Mouse (Mus musculus) hindbrain, embryonic 12.5 days (tissue): Measurements from ENCODE around the gene C2cd2. TPM values are rescaled to one million over a fixed set of nuclear protein-coding genes. Genes with fewer than 3 reads are reported as not detected.

Experiments
- ATAC-seq: fragments of 200-750 bp; cut with Nextera tagmentation; 2 replicates; pipeline ENCODE4 v1.8.0; 2017; ENCODE audit warnings: moderate TSS enrichment; ENCODE audit not compliant: low FRiP score
- H3K27ac ChIP-seq: fragments of 300-500 bp; sonication (generic); 2 replicates; pipeline ENCODE4 v1.5.1; 2016; ENCODE audit warnings: mild to moderate bottlenecking
- H3K27me3 ChIP-seq: fragments of 300-500 bp; sonication (generic); 2 replicates; pipeline ENCODE4 v1.6.1; 2016; ENCODE audit warnings: mild to moderate bottlenecking
- H3K36me3 ChIP-seq: fragments of 300-500 bp; sonication (generic); 2 replicates; pipeline ENCODE4 v1.6.1; 2016; ENCODE audit warnings: mild to moderate bottlenecking
- H3K4me1 ChIP-seq: fragments of 300-500 bp; sonication (generic); 2 replicates; pipeline ENCODE4 v1.6.1; 2016
- H3K4me2 ChIP-seq: fragments of 300-500 bp; sonication (generic); replicated peaks from 2 replicates; pipeline ENCODE4 v1.6.1; 2016; ENCODE audit warnings: mild to moderate bottlenecking
- H3K4me3 ChIP-seq: fragments of 300-500 bp; sonication (generic); 2 replicates; pipeline ENCODE4 v1.5.1; 2016; ENCODE audit warnings: mild to moderate bottlenecking
- H3K9ac ChIP-seq: fragments of 300-500 bp; sonication (generic); 2 replicates; pipeline ENCODE4 v1.6.1; 2016; ENCODE audit warnings: mild to moderate bottlenecking, moderate library complexity
- H3K9me3 ChIP-seq: fragments of 300-500 bp; sonication (generic); replicated peaks from 2 replicates; pipeline ENCODE4 v1.6.1; 2016; ENCODE audit warnings: mild to moderate bottlenecking
- WGBS: fragments of 180-500 bp; shearing (Covaris S2); methylation state at CpG from one replicate; pipeline ENCODE4 v1.1.7; 2016; 5-methylcytosine and 5-hydroxymethylcytosine counted together
- polyA plus RNA-seq: library from polyadenylated mRNA; unstranded; fragments of >200 nt; fragmentation: Nextera tagmentation; extraction: Ambion mirVana; gene quantifications from 2 replicates; pipeline ENCODE4 v1.2.1, GENCODE M21; 2016

Gene C2cd2
- polyA plus RNA-seq, 1 experiment from 2014 or later, result 20.4 TPM

- WGBS, result 87% methylated on average over 6 of the region's 6 CpGs
Measured at GRCm38 (mm10) chr16:97907496-97907895, 54.9 kb downstream of the C2cd2 start.

GRCm38 (mm10) chr16:97906337-97906736 lies 56.1 kb downstream of the C2cd2 start:
- Histone ChIP-seq H3K27ac (no peak overlapping the region), H3K36me3 (no peaks in the 10 kb centered on the region), H3K4me3 (no peak overlapping the region), H3K4me2 (no peak overlapping the region), H3K9ac (no peak overlapping the region), H3K9me3 (no peaks in the 10 kb centered on the region), H3K4me1 (no peaks in the 10 kb centered on the region), H3K27me3 (no peaks in the 10 kb centered on the region)
- ATAC-seq, result no peak

More at GRCm38 (mm10) chr16:97907496-97907895, 54.9 kb downstream of the C2cd2 start:
- no peak overlapping the region for H3K4me3 ChIP-seq
- H3K4me1 ChIP-seq, result no peaks in the 10 kb centered on the region
- no peaks in the 10 kb centered on the region for H3K9me3 ChIP-seq
- no peak for ATAC-seq
- H3K4me2 ChIP-seq, result no peak overlapping the region
- H3K27me3 ChIP-seq, result no peaks in the 10 kb centered on the region
- no peak overlapping the region for H3K27ac ChIP-seq
- no peaks in the 10 kb centered on the region for H3K36me3 ChIP-seq
- H3K9ac ChIP-seq, result no peak overlapping the region

- H3K36me3 ChIP-seq, result no peaks in the 10 kb centered on the region
- no peak for ATAC-seq
- WGBS, result 84% methylated on average over 2 of the region's 2 CpGs
- H3K9ac ChIP-seq, result no peak overlapping the region
- H3K27me3 ChIP-seq, result no peaks in the 10 kb centered on the region
- no peaks in the 10 kb centered on the region for H3K4me1 ChIP-seq
- no peak overlapping the region for H3K27ac ChIP-seq
- no peak overlapping the region for H3K4me3 ChIP-seq
- H3K9me3 ChIP-seq, result no peaks in the 10 kb centered on the region
- no peak overlapping the region for H3K4me2 ChIP-seq
Measured at GRCm38 (mm10) chr16:97905449-97905991, 56.9 kb downstream of the C2cd2 start.

GRCm38 (mm10) chr16:97904035-97904434 lies 58.4 kb downstream of the C2cd2 start:
- no peak overlapping the region for H3K27ac ChIP-seq
- H3K36me3 ChIP-seq, result no peaks in the 10 kb centered on the region
- H3K4me1 ChIP-seq, result no peaks in the 10 kb centered on the region
- no peak for ATAC-seq
- H3K4me3 ChIP-seq, result no peak overlapping the region
- H3K9me3 ChIP-seq, result no peaks in the 10 kb centered on the region
- no peak overlapping the region for H3K9ac ChIP-seq
- no peaks in the 10 kb centered on the region for H3K27me3 ChIP-seq
- H3K4me2 ChIP-seq, result no peak overlapping the region
- WGBS, result 86% methylated on average over 3 of the region's 3 CpGs

GRCm38 (mm10) chr16:97897346-97898024 lies 64.9 kb downstream of the C2cd2 start:
- ATAC-seq, result no peak
- H3K4me3 ChIP-seq, result no peak overlapping the region
- H3K9ac ChIP-seq, result no peak overlapping the region
- WGBS, result 74% methylated on average over 5 of the region's 5 CpGs
- no peak overlapping the region for H3K4me2 ChIP-seq
- peaks cover 3% of the 10 kb centered on the region; the same call in 1 of the 2 replicates for H3K4me1 ChIP-seq
- no peaks in the 10 kb centered on the region for H3K36me3 ChIP-seq
- H3K27ac ChIP-seq, result no peak overlapping the region
- no peaks in the 10 kb centered on the region for H3K27me3 ChIP-seq
- H3K9me3 ChIP-seq, result no peaks in the 10 kb centered on the region

GRCm38 (mm10) chr16:97887762-97888161 lies 74.6 kb downstream of the C2cd2 start:
- H3K36me3 ChIP-seq, result no peaks in the 10 kb centered on the region
- ATAC-seq, result no peak
- H3K27me3 ChIP-seq, result no peaks in the 10 kb centered on the region
- no peak overlapping the region for H3K27ac ChIP-seq
- H3K4me1 ChIP-seq, result no peaks in the 10 kb centered on the region
- H3K9me3 ChIP-seq, result no peaks in the 10 kb centered on the region
- no peak overlapping the region for H3K4me2 ChIP-seq
- no peak overlapping the region for H3K4me3 ChIP-seq
- H3K9ac ChIP-seq, result no peak overlapping the region

- 89% methylated on average over 1 of the region's 1 CpGs for WGBS
- Histone ChIP-seq H3K9ac (no peak overlapping the region), H3K4me3 (no peak overlapping the region), H3K27me3 (no peaks in the 10 kb centered on the region), H3K27ac (no peak overlapping the region), H3K9me3 (no peaks in the 10 kb centered on the region), H3K36me3 (no peaks in the 10 kb centered on the region), H3K4me1 (no peaks in the 10 kb centered on the region), H3K4me2 (no peak overlapping the region)
- no peak for ATAC-seq
Measured at GRCm38 (mm10) chr16:97883696-97884095, 78.7 kb downstream of the C2cd2 start.

GRCm38 (mm10) chr16:97882891-97883290 lies 79.5 kb downstream of the C2cd2 start:
- Histone ChIP-seq H3K9me3 (no peaks in the 10 kb centered on the region), H3K4me1 (no peaks in the 10 kb centered on the region), H3K9ac (no peak overlapping the region), H3K4me3 (no peak overlapping the region), H3K27ac (no peak overlapping the region), H3K4me2 (no peak overlapping the region), H3K27me3 (no peaks in the 10 kb centered on the region), H3K36me3 (no peaks in the 10 kb centered on the region)
- no peak for ATAC-seq

GRCm38 (mm10) chr16:97879134-97879533 lies 83.3 kb downstream of the C2cd2 start:
- Histone ChIP-seq H3K9me3 (no peaks in the 10 kb centered on the region), H3K36me3 (peaks cover 4% of the 10 kb centered on the region; the same call in 1 of the 2 replicates), H3K4me2 (no peak overlapping the region), H3K27ac (no peak overlapping the region), H3K4me3 (no peak overlapping the region), H3K9ac (no peak overlapping the region), H3K4me1 (no peaks in the 10 kb centered on the region), H3K27me3 (no peaks in the 10 kb centered on the region)
- 86% methylated on average over 1 of the region's 1 CpGs for WGBS
- no peak for ATAC-seq

- Histone ChIP-seq H3K4me1 (no peaks in the 10 kb centered on the region), H3K27me3 (no peaks in the 10 kb centered on the region), H3K4me2 (no peak overlapping the region), H3K9me3 (no peaks in the 10 kb centered on the region), H3K9ac (no peak overlapping the region), H3K4me3 (no peak overlapping the region), H3K36me3 (peaks cover 7% of the 10 kb centered on the region; the same call in 1 of the 2 replicates), H3K27ac (no peak overlapping the region)
- ATAC-seq, result no peak
- WGBS, result 97% methylated on average over 3 of the region's 3 CpGs
Measured at GRCm38 (mm10) chr16:97877502-97877901, 84.9 kb downstream of the C2cd2 start.

- no peak overlapping the region for H3K9ac ChIP-seq
- H3K27ac ChIP-seq, result no peak overlapping the region
- 90% methylated on average over 4 of the region's 4 CpGs for WGBS
- H3K36me3 ChIP-seq, result peaks cover 7% of the 10 kb centered on the region; the same call in 1 of the 2 replicates
- no peaks in the 10 kb centered on the region for H3K9me3 ChIP-seq
- no peak for ATAC-seq
- H3K4me2 ChIP-seq, result no peak overlapping the region
- no peak overlapping the region for H3K4me3 ChIP-seq
- no peaks in the 10 kb centered on the region for H3K4me1 ChIP-seq
- no peaks in the 10 kb centered on the region for H3K27me3 ChIP-seq
Measured at GRCm38 (mm10) chr16:97875101-97875500, 87.3 kb downstream of the C2cd2 start.

- H3K27me3 ChIP-seq, result no peaks in the 10 kb centered on the region
- H3K4me2 ChIP-seq, result no peak overlapping the region
- H3K36me3 ChIP-seq, result peaks cover 7% of the 10 kb centered on the region; the same call in 1 of the 2 replicates
- no peak overlapping the region for H3K9ac ChIP-seq
- H3K4me3 ChIP-seq, result no peak overlapping the region
- 78% methylated on average over 1 of the region's 1 CpGs for WGBS
- ATAC-seq, result no peak
- H3K4me1 ChIP-seq, result no peaks in the 10 kb centered on the region
- H3K9me3 ChIP-seq, result no peaks in the 10 kb centered on the region
- H3K27ac ChIP-seq, result no peak overlapping the region
Measured at GRCm38 (mm10) chr16:97874376-97874775, 88.0 kb downstream of the C2cd2 start.

GRCm38 (mm10) chr16:97872657-97873056 lies 89.7 kb downstream of the C2cd2 start:
- Histone ChIP-seq H3K4me2 (no peak overlapping the region), H3K9me3 (no peaks in the 10 kb centered on the region), H3K4me3 (no peak overlapping the region), H3K4me1 (no peaks in the 10 kb centered on the region), H3K27me3 (no peaks in the 10 kb centered on the region), H3K27ac (no peak overlapping the region), H3K9ac (no peak overlapping the region), H3K36me3 (peaks cover 7% of the 10 kb centered on the region; the same call in 1 of the 2 replicates)
- no peak for ATAC-seq
- 65% methylated on average over 5 of the region's 5 CpGs for WGBS
